Mouse (Mus musculus) stomach, embryonic 14.5 days (tissue): ENCODE results near the gene Baz2a. TPM values are rescaled to one million over a fixed set of nuclear protein-coding genes. Genes with fewer than 3 reads are reported as not detected.

Experiments
- ATAC-seq: fragments of 200-750 bp; cut with Nextera tagmentation; 2 replicates; pipeline ENCODE4 v1.8.0; 2017; ENCODE audit warnings: low read depth, moderate TSS enrichment; ENCODE audit not compliant: insufficient number of reproducible peaks, insufficient read depth, low FRiP score
- H3K27ac ChIP-seq: fragments of 300-500 bp; sonication (generic); 2 replicates; pipeline ENCODE4 v1.5.1; 2014; ENCODE audit warnings: mild to moderate bottlenecking, low read length, moderate library complexity, mixed read lengths
- H3K27me3 ChIP-seq: fragments of 300-500 bp; sonication (generic); 2 replicates; pipeline ENCODE4 v1.6.1; 2014; ENCODE audit warnings: low read length, control low read depth, mixed read lengths; ENCODE audit not compliant: control insufficient read depth, insufficient read depth
- H3K36me3 ChIP-seq: fragments of 300-500 bp; sonication (generic); 2 replicates; pipeline ENCODE4 v1.6.1; 2014; ENCODE audit warnings: mild to moderate bottlenecking, control low read depth, low read length, moderate library complexity, mixed read lengths; ENCODE audit not compliant: control insufficient read depth, insufficient read depth
- H3K4me1 ChIP-seq: fragments of 300-500 bp; sonication (generic); 2 replicates; pipeline ENCODE4 v1.6.1; 2014; ENCODE audit warnings: low read length, control low read depth, mixed read lengths; ENCODE audit not compliant: control insufficient read depth, insufficient read depth
- H3K4me2 ChIP-seq: fragments of 300-500 bp; sonication (generic); replicated peaks from 2 replicates; pipeline ENCODE4 v1.6.1; 2014; ENCODE audit warnings: low read depth, low read length, control low read depth
- H3K4me3 ChIP-seq: fragments of 300-500 bp; sonication (generic); 2 replicates; pipeline ENCODE4 v1.5.1; 2014; ENCODE audit warnings: low read depth, low read length, control low read depth
- H3K9ac ChIP-seq: fragments of 300-500 bp; sonication (generic); replicated peaks from 2 replicates; pipeline ENCODE4 v1.6.1; 2014; ENCODE audit warnings: low read depth, mild to moderate bottlenecking, control low read depth, low read length, moderate library complexity, mixed read lengths
- H3K9me3 ChIP-seq: fragments of 300-500 bp; sonication (generic); 2 replicates; pipeline ENCODE4 v1.6.1; 2016; ENCODE audit warnings: low read depth, low read length, control low read depth; ENCODE audit not compliant: control insufficient read depth
- WGBS: fragments of 180-500 bp; shearing (Covaris S2); extraction: QIAGEN DNeasy Blood & Tissue Kit; methylation state at CpG from one replicate; pipeline ENCODE4 v1.1.7; 2014; 5-methylcytosine and 5-hydroxymethylcytosine counted together
- polyA plus RNA-seq: library from polyadenylated mRNA; unstranded; fragments of >200 nt; fragmentation: Nextera tagmentation; extraction: Ambion mirVana; gene quantifications from 2 replicates; pipeline ENCODE4 v1.2.1, GENCODE M21; 2014

Baz2a gene
- polyA plus RNA-seq = 28.1 and 28.2 TPM in 2 replicates

DNA sequence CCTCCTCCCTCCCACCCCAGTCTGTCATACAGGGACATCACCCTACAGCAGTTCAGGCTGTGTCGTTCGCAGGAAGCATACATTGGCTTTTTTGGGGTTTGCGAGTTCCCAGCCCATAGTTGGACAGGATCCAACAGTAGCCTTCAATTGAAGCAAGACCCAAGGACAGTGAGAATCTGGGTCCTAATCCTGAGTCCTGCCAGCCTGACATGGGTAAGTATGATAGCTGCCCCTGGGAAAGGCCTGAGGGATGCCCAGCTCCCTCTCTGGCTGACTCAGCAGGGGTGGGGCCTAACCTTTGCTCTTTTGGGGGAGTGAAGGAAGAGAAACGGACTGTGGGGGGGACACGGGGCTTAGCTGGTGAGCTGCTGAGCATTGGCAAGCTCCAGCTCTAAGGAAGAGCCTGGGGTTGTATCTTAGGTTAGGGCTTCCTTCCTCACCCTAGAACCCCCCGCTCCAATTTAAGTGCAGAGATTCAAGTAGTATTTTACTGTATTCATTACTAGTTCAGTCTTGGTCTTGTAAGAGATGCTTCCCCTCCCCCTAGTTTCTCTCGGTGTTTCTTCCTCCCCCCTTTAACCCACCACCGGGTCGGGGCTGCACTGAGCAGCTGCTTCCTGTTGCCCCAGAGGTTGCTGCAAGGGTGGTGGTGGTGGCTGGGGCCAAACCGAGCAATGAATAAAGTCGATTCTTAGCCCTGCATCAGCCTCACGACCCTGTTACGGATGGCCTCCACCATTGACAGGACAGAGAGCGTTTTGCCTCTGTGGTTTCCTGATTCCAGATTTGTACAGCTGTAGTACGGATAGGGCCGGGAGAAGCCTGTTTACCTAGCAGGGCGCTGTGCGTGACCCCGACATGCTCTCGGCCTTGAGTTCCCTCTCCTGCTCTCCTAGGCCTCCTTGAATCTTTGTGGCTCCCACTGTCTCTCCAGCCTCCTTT is at the start of gene Baz2a:
Baz2a (plus strand) TSS at position 14 of the 942 bp plus-strand sequence.
- H3K4me1 ChIP-seq = peaks cover 33% of the 10 kb centered on the region
- 1% methylated on average over 20 of the region's 20 CpGs for WGBS

DNA sequence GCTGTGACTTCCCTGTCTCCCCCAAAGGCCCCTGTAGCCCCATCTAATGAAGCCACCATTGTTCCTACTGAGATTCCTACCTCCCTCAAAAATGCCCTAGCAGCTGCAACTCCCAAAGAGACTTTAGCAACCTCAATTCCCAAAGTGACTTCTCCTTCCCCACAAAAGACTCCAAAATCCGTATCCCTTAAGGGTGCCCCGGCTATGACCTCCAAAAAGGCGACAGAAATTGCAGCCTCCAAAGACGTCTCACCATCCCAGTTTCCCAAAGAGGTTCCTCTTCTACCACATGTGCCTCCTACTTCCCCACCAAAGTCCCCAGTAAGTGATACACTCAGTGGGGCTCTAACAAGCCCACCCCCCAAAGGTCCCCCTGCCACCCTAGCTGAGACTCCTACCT is 49.7 kb upstream of the Baz2a start:
- ATAC-seq = no peak
- peaks cover 67% of the 10 kb centered on the region for H3K36me3 ChIP-seq
- H3K9ac ChIP-seq = no peak overlapping the region
- H3K9me3 ChIP-seq = no peaks in the 10 kb centered on the region
- no peak overlapping the region for H3K27ac ChIP-seq
- H3K4me2 ChIP-seq = no peak overlapping the region
- H3K27me3 ChIP-seq = no peaks in the 10 kb centered on the region
- 71% methylated on average over 4 of the region's 4 CpGs for WGBS
- H3K4me1 ChIP-seq = peaks cover 31% of the 10 kb centered on the region; the same call in 1 of the 2 replicates
- no peak overlapping the region for H3K4me3 ChIP-seq

More for the DNA sequence above, at the start of gene Baz2a:
- Histone ChIP-seq H3K9me3 (no peaks in the 10 kb centered on the region), H3K27me3 (no peaks in the 10 kb centered on the region), H3K4me2 (peak within 1 kb of the TSS; percentile 74), H3K27ac (peak within 1 kb of the TSS; percentile 93), H3K4me3 (peak within 1 kb of the TSS; percentile 71), H3K36me3 (peaks cover 34% of the 10 kb centered on the region), H3K9ac (peak within 1 kb of the TSS; percentile 80)
- no peak; the same call in 1 of the 2 replicates for ATAC-seq

DNA sequence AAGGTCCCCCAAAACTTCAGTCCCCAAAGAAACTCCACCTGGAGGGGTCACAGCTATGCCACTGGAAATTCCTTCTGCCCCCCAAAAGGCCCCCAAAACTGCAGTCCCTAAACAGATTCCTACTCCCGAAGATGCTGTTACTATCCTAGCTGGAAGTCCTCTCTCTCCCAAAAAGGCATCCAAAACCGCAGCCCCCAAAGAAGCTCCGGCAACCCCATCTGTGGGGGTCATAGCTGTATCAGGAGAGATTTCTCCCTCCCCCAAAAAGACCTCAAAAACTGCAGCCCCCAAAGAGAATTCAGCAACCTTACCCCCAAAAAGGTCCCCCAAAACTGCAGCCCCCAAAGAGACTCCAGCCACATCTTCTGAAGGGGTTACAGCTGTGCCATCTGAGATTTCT is 48.9 kb upstream of the Baz2a start:
- Histone ChIP-seq H3K9ac (no peak overlapping the region), H3K4me1 (peaks cover 27% of the 10 kb centered on the region; the same call in 1 of the 2 replicates), H3K27me3 (no peaks in the 10 kb centered on the region), H3K27ac (no peak overlapping the region), H3K9me3 (no peaks in the 10 kb centered on the region), H3K4me2 (no peak overlapping the region), H3K4me3 (no peak overlapping the region), H3K36me3 (peaks cover 73% of the 10 kb centered on the region)
- no peak for ATAC-seq
- WGBS = 84% methylated on average over 3 of the region's 3 CpGs

DNA sequence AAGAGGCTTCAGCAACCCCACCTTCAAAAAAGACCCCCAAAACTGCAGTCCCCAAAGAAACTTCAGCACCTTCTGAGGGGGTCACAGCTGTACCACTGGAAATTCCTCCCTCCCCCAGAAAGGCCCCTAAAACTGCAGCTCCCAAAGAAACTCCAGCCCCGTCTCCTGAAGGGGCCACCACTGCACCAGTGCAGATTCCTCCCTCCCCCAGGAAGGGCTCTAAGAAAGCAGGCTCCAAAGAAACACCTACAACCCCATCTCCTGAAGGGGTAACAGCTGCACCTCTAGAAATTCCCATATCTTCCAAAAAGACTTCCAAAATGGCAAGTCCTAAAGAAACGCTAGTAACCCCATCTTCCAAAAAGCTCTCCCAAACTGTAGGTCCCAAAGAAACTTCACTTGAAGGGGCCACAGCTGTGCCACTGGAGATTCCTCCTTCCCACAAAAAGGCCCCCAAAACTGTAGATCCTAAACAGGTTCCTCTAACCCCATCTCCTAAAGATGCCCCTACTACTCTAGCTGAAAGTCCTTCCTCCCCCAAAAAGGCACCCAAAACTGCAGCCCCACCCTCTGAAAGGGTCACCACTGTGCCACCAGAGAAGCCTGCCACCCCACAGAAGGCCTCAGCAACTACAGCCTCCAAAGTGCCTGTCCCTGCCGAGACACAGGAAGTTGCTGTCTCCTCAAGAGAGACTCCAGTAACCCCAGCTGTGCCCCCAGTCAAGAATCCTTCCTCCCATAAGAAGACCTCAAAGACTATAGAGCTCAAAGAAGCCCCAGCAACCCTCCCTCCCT is 48.1 kb upstream of the Baz2a start:
- H3K9me3 ChIP-seq = no peaks in the 10 kb centered on the region
- no peaks in the 10 kb centered on the region for H3K27me3 ChIP-seq
- H3K27ac ChIP-seq = no peak overlapping the region
- H3K4me2 ChIP-seq = no peak overlapping the region
- H3K9ac ChIP-seq = no peak overlapping the region
- no peak overlapping the region for H3K4me3 ChIP-seq
- ATAC-seq = no peak
- peaks cover 81% of the 10 kb centered on the region for H3K36me3 ChIP-seq
- H3K4me1 ChIP-seq = peaks cover 21% of the 10 kb centered on the region; the same call in 1 of the 2 replicates
- 50% methylated on average over 3 of the region's 3 CpGs for WGBS

DNA sequence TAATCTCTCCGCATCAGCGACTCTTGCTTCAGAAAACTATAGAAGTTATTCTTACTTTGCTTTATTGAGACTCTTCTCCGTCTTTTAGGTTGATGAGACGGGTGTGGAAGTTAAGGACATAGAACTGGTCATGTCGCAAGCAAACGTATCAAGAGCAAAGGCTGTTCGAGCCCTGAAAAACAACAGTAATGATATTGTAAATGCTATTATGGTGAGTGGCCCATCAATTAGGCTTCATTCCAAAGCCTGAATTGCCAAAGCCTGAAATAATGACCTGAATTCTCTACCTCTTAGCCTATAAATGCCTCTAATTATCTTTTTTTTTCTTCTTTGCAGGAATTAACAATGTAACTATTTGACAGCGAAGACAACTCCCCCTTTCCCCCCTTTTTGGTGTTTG is 43.2 kb upstream of the Baz2a start:
- Histone ChIP-seq H3K36me3 (peaks cover 73% of the 10 kb centered on the region), H3K9ac (no peak overlapping the region), H3K27ac (no peak overlapping the region), H3K9me3 (no peaks in the 10 kb centered on the region), H3K4me1 (peaks cover 6% of the 10 kb centered on the region; the same call in 1 of the 2 replicates), H3K4me2 (no peak overlapping the region), H3K4me3 (no peak overlapping the region), H3K27me3 (no peaks in the 10 kb centered on the region)
- WGBS = 96% methylated on average over 8 of the region's 8 CpGs
- no peak for ATAC-seq

DNA sequence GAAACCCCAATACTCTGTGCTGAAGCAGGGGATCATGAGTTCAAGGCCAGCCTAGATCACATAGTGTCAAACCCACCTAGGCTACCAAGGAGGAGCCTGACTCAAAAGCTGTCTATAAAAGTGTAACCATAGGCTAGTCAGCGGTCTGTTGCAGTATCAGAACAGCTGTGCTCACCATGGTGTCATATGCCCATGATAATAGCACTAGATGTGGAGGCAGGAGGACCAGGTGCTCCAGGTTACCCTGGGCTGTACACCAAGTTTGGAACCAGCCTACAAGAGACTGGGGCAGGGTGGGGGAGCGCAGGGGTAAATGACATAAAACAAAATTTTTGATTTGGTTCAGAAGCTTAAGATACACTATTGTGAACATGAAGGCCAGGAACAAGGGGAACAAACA is 41.6 kb upstream of the Baz2a start:
- 96% methylated on average over 2 of the region's 2 CpGs for WGBS
- Histone ChIP-seq H3K4me2 (no peak overlapping the region), H3K36me3 (peaks cover 57% of the 10 kb centered on the region), H3K9ac (no peak overlapping the region), H3K27ac (no peak overlapping the region), H3K4me3 (no peak overlapping the region), H3K4me1 (0 out of 2 replicates have a peak, but pooled peaks cover 2% of the 10 kb centered on the region), H3K9me3 (no peaks in the 10 kb centered on the region), H3K27me3 (no peaks in the 10 kb centered on the region)
- no peak for ATAC-seq

DNA sequence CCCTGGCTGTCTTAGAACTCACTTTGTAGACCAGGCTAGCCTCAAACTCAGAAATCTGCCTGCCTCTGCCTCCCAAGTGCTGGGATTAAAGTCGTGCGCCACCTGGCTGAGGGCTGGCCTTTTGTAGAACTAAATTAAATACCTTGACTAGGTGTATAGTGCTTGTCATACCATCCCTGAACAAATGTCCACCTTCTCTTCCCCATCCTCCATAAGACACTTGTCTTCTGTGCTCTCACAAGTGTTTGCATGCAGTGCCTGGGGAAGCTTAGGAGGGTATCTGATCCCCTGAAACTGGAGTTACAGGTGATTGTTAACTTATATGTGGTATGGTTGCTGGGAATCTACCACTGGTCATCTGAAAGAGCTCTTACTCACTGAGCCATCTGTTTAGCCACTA is 41.0 kb upstream of the Baz2a start:
- H3K27ac ChIP-seq = no peak overlapping the region
- H3K4me1 ChIP-seq = no peaks in the 10 kb centered on the region
- ATAC-seq = no peak
- no peaks in the 10 kb centered on the region for H3K27me3 ChIP-seq
- no peak overlapping the region for H3K4me2 ChIP-seq
- H3K9ac ChIP-seq = no peak overlapping the region
- no peak overlapping the region for H3K4me3 ChIP-seq
- H3K36me3 ChIP-seq = peaks cover 51% of the 10 kb centered on the region
- 86% methylated on average over 2 of the region's 2 CpGs for WGBS
- H3K9me3 ChIP-seq = no peaks in the 10 kb centered on the region

DNA sequence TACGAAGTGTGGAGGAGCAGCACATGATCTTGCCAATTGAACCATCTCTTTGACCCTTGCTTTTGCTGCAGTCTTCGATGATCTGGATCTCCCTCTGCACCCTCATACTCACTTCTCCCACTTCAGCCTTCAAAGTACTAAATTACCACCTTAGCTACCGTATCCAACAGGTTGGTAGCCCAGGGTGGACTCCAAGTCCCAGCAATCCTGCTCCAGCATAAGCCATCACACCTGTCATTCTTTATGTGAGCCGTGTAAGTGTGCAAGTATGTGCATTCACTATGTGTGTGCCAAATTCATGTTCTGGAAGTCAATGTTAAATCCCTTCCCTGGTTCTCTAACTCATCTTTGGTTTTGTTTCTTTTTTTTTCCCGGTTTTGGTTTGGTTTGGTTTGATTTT is 39.8 kb upstream of the Baz2a start:
- ATAC-seq = no peak
- WGBS = 94% methylated on average over 5 of the region's 5 CpGs
- H3K36me3 ChIP-seq = peaks cover 40% of the 10 kb centered on the region

More for the DNA sequence above, 39.8 kb upstream of the Baz2a start:
- Histone ChIP-seq H3K9ac (no peak overlapping the region), H3K4me3 (no peak overlapping the region), H3K4me1 (no peaks in the 10 kb centered on the region), H3K27me3 (no peaks in the 10 kb centered on the region), H3K27ac (no peak overlapping the region), H3K9me3 (no peaks in the 10 kb centered on the region), H3K4me2 (no peak overlapping the region)
